Mouse (Mus musculus) mature B cell (primary cell): ENCODE results near the gene Lamtor1.

Experiments
- in situ Hi-C: fragments of 300-500 bp; cut with MboI; formaldehyde crosslinking; loops from 2 replicates; pipeline ENCODE4 v1.14.3; 2019

Lamtor1 gene

GRCm38 (mm10) chr7:101955862-101956261, 50.2 kb downstream of the Lamtor1 start:
- in situ Hi-C loops: no loop called here

- in situ Hi-C loops: no loop called here
Measured at GRCm38 (mm10) chr7:101956481-101956880, 50.8 kb downstream of the Lamtor1 start.

GRCm38 (mm10) chr7:101956911-101957310, 51.2 kb downstream of the Lamtor1 start:
- in situ Hi-C loops: no loop called here

- in situ Hi-C loops: no loop called here
Measured at GRCm38 (mm10) chr7:101962829-101963228, 57.1 kb downstream of the Lamtor1 start.

- in situ Hi-C loops: no loop called here
Measured at GRCm38 (mm10) chr7:101963621-101964020, 57.9 kb downstream of the Lamtor1 start.

- in situ Hi-C loops: no loop called here
Measured at GRCm38 (mm10) chr7:101964551-101964950, 58.8 kb downstream of the Lamtor1 start.

- in situ Hi-C loops: no loop called here
Measured at GRCm38 (mm10) chr7:101965606-101966005, 59.9 kb downstream of the Lamtor1 start.

- in situ Hi-C loops: no loop called here
Measured at GRCm38 (mm10) chr7:101967256-101967655, 61.6 kb downstream of the Lamtor1 start.

- in situ Hi-C loops: no loop called here
Measured at GRCm38 (mm10) chr7:101968751-101969150, 63.0 kb downstream of the Lamtor1 start.

GRCm38 (mm10) chr7:101969694-101970428, 64.2 kb downstream of the Lamtor1 start:
- in situ Hi-C loops: no loop called here

- in situ Hi-C loops: no loop called here
Measured at GRCm38 (mm10) chr7:101970429-101970775, 64.7 kb downstream of the Lamtor1 start.

- in situ Hi-C loops: no loop called here
Measured at GRCm38 (mm10) chr7:101970821-101971461, 65.2 kb downstream of the Lamtor1 start.

- in situ Hi-C loops: no loop called here
Measured at GRCm38 (mm10) chr7:101971721-101972120, 66.0 kb downstream of the Lamtor1 start.

- in situ Hi-C loops: no loop called here
Measured at GRCm38 (mm10) chr7:101973730-101974129, 68.0 kb downstream of the Lamtor1 start.

- in situ Hi-C loops: no loop called here
Measured at GRCm38 (mm10) chr7:101974505-101974904, 68.8 kb downstream of the Lamtor1 start.
